Mouse (Mus musculus) cortical plate, adult 2 months (tissue): ENCODE results near the gene Abtb1.

Experiments
- CTCF ChIP-seq: fragments of 200-500 bp; IDR thresholded peaks from 2 replicates; pipeline ENCODE4 v1.5.1; 2011; ENCODE audit warnings: mild to moderate bottlenecking, control low read depth, low read length; ENCODE audit not compliant: insufficient read depth; ENCODE audit errors: extremely low read depth
- POLR2A ChIP-seq: fragments of 200-500 bp; IDR thresholded peaks from 2 replicates; pipeline ENCODE4 v1.6.1; 2011; ENCODE audit warnings: mild to moderate bottlenecking, low read length, control low read depth; ENCODE audit not compliant: insufficient read depth; ENCODE audit errors: extremely low read depth

DNA sequence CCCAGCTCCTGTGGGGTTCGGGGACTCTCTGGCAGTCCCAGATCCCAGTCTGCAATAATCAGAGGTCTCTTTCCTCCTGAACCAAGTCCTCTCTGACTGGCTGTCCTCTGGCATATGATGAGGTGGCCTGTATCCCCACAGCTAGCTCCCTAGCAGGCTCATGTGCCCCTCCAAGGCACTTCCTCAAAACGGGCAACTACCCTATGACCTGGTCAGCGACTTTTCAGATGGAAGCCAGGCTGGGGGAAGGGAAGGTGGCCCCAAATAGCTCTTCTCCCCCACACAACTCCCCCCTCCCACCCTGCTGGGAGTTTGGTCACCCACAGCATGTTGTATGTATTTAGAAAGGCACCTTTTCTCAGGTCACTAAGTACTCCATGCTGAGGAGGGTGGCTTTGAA, 15.7 kb downstream of the Abtb1 start:
- TF ChIP-seq CTCF: no peak
- no peak for TF ChIP-seq POLR2A
